Mouse (Mus musculus) natural killer cell, adult 2 months (primary cell): ENCODE results near the gene Fgfrl1.
A peak's percentile ranks its signal among the peaks of the same experiment; 100 is the strongest.

Experiments
- DNase-seq, 2 experiments: peaks; one replicate each; pipeline ENCODE4 v3.0.0; 2022; ENCODE audit warnings: low spot score in 2 of 2

Fgfrl1 gene

DNA sequence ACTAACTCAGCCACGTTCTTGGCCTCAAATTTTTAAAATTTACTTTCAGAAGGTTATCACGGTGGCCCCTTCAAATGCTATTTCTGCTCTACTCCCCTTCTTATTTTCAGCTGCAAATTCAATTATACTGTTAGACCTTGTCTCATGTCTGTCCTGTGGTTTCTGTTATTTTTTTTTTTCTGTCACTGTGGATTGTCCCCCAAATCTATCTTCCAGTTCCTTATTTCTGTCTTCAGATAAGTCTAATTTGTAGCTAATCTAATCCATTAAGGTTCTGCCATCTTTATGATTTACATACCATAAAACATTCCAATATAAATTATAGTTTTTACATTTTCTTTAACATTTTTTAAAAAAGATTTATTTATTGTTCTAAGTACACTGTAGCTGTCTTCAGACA lies 24.8 kb upstream of the Fgfrl1 start:
- DNase-seq = no peak

- no peak for DNase-seq
These were observed 23.7 kb upstream of the Fgfrl1 start for GRCm38 (mm10) chr5:108668387-108668932.

GRCm38 (mm10) chr5:108668977-108669936 lies 22.9 kb upstream of the Fgfrl1 start, which contains the start of gene Dgkq:
TSS of gene Dgkq (minus strand) at chr5:108669672.
- DNase-seq = peak; percentile 78 to 92

DNA sequence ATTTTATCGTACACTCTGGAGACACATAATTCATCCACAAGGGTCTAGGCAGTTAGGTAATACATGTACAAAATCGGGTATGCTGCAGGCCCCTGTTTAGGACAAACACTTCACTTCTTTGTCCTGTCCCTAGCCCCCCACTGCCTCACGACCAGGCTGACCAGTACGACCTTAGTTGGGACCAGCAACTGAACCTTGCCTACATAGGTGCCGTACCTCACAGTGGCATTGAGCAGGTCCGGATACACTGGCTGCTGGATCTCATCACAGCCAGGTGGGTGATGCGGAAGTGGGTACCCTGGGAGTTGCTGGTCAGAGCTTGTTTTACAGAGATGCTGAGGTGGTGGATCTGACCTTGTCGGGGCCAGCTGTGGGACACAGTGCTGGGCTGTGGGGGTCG lies 22.2 kb upstream of the Fgfrl1 start:
- DNase-seq = no peak

DNA sequence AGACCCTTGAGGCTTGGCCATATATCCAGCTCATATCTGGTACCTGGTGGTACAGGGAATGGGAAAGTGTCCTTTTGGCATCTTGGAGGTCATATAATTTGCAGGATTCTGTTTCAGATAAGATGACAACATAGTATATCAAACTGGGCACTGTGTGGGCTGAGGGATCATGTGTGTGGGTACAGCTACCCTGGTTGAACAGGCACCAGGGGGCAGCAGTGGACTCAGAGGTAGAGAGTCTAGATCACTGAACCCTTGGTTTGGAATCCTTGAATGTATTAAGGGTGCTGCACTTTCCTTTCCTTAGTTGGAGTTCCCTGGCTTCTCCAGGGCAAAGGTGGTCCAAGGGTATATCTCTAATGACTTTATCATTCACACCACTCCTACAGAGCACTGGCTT lies 21.4 kb upstream of the Fgfrl1 start:
- peak in 1 of 2 experiments; percentile 38 for DNase-seq

GRCm38 (mm10) chr5:108671757-108672156 lies 20.4 kb upstream of the Fgfrl1 start:
- no peak for DNase-seq

DNA sequence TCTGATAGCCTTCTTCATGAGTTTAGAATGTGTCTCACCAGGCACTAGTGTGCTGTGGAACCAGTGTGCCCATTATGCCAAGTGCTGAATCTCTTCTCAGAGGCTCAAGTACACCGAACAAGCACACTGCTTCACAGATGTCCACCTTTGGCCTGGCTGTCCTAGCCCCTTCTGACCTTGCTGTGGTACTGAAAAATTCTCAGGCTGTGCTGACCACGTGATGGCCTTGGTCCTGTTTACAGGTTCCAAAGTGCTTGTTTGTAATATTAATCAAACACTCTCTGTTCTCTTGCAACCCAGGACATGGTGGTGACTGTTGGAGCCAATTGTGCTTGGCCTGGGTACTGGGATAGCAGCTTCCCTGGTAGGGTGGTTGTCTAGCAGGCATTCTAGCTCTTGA lies 17.6 kb upstream of the Fgfrl1 start:
- no peak for DNase-seq

DNA sequence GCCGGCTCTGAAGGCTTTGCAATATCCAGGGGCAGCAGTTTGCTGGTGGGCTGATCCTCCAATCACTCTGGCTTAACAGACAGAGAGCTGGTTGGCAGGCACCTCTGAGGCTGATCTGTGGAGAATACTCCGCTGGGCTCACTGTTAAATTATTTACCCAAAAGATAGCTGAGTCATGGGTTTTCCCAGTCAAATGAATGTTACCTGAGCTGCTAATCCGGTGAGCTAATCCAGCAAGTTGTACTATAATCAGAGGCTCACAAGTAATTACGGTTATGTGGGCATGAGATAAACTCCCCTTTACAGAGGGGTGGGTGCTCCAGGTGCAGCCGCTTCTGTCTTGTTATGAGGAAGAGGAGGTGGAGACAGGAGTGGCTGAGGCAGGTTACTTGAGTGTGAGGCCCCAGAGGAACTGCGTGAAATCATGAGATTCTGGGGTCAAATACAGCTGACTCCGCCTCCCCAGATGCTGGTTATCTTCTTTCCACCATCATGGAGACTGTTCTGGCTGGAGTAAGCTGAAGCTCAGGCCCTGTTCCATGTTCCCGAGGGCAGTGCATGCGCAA lies 16.8 kb upstream of the Fgfrl1 start, which contains the start of gene Slc26a1:
Gene Slc26a1, minus strand, starts transcription at position 319 of the 566 bp plus-strand sequence.
- no peak for DNase-seq

- no peak for DNase-seq
These were observed 15.2 kb upstream of the Fgfrl1 start for GRCm38 (mm10) chr5:108676772-108677498.

- no peak for DNase-seq
These were observed 14.4 kb upstream of the Fgfrl1 start for GRCm38 (mm10) chr5:108677605-108678295.

- no peak for DNase-seq
These were observed 13.8 kb upstream of the Fgfrl1 start for GRCm38 (mm10) chr5:108678296-108678854.

DNA sequence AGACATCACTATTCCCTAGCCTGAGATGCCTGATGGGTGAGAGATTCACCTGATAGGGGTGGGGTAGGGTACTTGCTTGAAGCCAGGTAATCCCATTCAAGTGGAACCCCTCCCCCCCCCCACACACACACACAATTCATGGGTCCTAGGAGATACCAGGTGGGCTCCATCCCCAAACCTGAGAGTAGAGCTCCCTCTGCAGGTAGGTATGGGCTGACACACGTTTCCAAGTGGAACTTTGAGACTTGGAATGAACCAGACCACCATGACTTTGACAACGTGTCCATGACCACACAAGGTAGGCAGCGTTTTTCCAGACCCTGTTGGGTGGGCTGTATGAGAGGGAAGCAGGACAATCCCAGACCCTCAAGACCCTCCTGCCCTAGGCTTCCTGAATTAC lies 12.3 kb upstream of the Fgfrl1 start:
- DNase-seq = no peak

DNA sequence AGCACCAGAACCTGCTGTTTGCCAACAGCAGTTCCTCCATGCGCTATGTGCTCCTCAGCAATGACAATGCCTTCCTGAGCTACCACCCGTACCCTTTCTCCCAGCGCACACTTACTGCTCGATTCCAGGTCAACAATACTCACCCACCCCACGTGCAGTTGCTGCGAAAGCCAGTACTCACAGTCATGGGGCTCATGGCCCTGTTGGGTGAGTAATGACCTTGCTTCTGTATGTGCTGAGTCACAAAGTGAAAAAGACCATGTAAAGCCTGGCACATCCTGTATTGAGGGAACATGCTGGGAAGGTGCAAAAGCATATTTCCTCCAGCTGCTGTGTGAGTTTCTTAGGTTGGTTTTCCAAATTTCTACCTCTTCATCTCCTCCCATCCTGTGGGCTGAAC lies 11.3 kb upstream of the Fgfrl1 start:
- no peak for DNase-seq

DNA sequence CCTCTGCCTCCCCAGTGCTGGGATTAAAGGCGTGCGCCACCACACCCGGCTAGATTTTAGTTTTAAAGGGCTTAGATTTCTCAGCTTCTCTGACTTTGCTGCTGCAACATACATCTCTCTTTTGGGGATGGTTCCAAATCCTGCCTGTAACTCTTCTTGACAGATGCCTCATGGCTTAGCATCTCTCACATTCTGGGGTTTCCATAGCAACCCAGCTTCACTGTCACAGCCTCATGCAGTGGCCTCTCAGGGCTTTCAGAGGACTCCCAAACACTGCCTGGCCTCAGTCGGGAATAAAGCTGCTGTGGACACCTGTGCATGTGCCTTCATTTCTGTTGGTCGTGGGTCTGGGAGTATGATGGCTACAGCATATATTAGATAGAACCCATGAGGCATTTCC lies 3.1 kb upstream of the Fgfrl1 start:
- no peak for DNase-seq

- DNase-seq = no peak
These were observed 1.0 kb upstream of the Fgfrl1 start for GRCm38 (mm10) chr5:108691152-108691551.

DNA sequence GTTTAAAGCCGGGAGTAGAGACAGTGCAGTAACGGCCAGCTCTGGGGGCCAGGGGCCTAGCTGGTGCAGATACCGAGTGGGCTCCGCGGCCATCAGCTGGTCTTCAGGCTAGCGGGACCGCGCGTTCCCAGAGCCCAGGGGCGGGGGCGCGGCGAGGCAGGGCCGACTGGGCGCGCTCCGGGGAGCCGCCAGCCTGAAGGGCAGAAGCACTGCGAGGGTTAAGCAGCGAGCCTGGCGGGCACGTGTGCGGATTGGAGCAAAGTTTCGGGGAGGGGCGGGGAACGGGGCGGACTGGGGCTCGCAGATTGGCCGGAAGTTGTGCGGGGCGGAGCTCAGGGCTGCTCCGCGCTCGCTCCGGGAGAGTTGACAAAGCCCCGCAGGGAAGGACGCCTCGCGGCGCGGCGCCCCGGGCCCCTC lies 1.7 kb downstream of the Fgfrl1 start:
- DNase-seq = peak; percentile 60 to 79

DNA sequence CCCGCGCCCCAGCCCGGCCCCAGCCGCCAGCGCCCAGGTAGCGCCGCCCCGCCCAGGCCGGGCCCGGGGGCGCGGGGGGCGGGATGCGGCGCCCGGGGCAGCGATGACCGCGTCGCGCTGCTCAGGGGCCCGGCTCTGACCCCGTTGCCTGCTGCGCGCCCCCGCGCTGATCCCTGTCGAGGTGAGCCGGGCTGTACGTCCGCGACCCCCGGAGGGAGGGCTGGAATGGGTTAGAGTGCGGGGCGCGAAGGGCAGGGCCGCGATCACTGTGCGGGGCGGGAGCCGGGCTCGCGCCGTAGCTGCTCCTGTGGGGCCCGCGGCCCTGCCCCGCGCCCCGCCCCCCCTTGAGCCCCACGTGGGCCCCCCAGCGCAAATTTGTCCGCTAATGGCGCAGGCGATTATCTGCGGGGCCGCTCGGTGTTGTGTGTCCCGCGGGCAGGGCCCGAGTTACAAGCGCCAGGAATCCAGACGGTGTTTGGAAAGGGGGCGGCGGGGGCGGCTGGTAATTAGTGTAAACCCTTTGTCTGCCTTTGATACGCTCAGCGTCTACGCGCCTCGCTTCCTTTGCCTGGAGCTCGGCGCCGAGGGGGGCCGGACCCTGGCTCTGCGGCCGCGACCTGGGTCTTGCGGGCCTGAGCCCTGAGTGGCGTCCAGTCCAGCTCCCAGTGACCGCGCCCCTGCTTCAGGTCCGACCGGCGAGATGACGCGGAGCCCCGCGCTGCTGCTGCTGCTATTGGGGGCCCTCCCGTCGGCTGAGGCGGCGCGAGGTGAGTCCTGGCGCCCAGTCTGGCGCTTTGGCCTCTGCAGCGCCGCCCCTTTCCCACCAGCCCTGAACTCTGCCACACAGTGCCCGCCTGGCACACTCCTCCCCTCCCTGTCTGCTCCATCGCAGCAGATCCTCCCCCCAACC lies 2.4 kb downstream of the Fgfrl1 start:
- peak; percentile 16 to 22 for DNase-seq

- no peak for DNase-seq
These were observed 3.7 kb downstream of the Fgfrl1 start for GRCm38 (mm10) chr5:108695861-108696260.

- DNase-seq = no peak
These were observed 4.4 kb downstream of the Fgfrl1 start for GRCm38 (mm10) chr5:108696542-108696941.

- DNase-seq = no peak
These were observed 5.2 kb downstream of the Fgfrl1 start for GRCm38 (mm10) chr5:108697341-108697753.
